Mouse (Mus musculus) embryo, embryonic 10 days (tissue): Measurements from ENCODE around the gene Zfp579.
A peak's percentile ranks its signal among the peaks of the same experiment; 100 is the strongest.

Experiments used
- DNase-seq: peaks from one replicate; pipeline ENCODE4 v3.0.0-alpha.2; 2015; ENCODE audit warnings: low spot score

The Zfp579 gene

GRCm38 (mm10) chr7:4957361-4957760 is 38.6 kb downstream of the Zfp579 start:
- DNase-seq, result no peak

- no peak for DNase-seq
Observed at GRCm38 (mm10) chr7:4953815-4954445, 42.0 kb downstream of the Zfp579 start.

- DNase-seq, result no peak
Observed at GRCm38 (mm10) chr7:4950561-4951342, 45.2 kb downstream of the Zfp579 start.

GRCm38 (mm10) chr7:4948386-4948785 is 47.6 kb downstream of the Zfp579 start:
- DNase-seq, result no peak

GRCm38 (mm10) chr7:4947855-4948254 is 48.1 kb downstream of the Zfp579 start:
- DNase-seq, result no peak

- peak; percentile 95 for DNase-seq
Observed at GRCm38 (mm10) chr7:4943223-4943815, 52.6 kb downstream of the Zfp579 start.

- DNase-seq, result no peak
Observed at GRCm38 (mm10) chr7:4942673-4943072, 53.3 kb downstream of the Zfp579 start.

- peak; percentile 87 for DNase-seq
Observed at GRCm38 (mm10) chr7:4940068-4940479, 55.9 kb downstream of the Zfp579 start.

- peak; percentile 80 for DNase-seq
Observed at GRCm38 (mm10) chr7:4938456-4938855, 57.5 kb downstream of the Zfp579 start.

GRCm38 (mm10) chr7:4937392-4937791 is 58.6 kb downstream of the Zfp579 start:
- no peak for DNase-seq

GRCm38 (mm10) chr7:4936832-4937231 is 59.1 kb downstream of the Zfp579 start:
- DNase-seq, result no peak

GRCm38 (mm10) chr7:4934160-4934914 is 61.6 kb downstream of the Zfp579 start:
- DNase-seq, result no peak
